Mouse (Mus musculus) heart, adult 8-10 months (tissue): ENCODE results near the gene Mfsd14a. TPM values are rescaled to one million over a fixed set of nuclear protein-coding genes. Genes with fewer than 3 reads are reported as not detected.

Experiments used
- DNase-seq: peaks from one replicate; pipeline ENCODE4 v3.0.0; 2022; ENCODE audit warnings: low spot score
- total RNA-seq, 4 experiments: library from RNA; stranded (reverse); gene quantifications; 2 replicates each; pipeline ENCODE4 v1.2.4; 2022

The Mfsd14a gene
- total RNA-seq, 4 experiments from 2014 or later = 13.5 to 16.7 (median 15.5) TPM

DNA sequence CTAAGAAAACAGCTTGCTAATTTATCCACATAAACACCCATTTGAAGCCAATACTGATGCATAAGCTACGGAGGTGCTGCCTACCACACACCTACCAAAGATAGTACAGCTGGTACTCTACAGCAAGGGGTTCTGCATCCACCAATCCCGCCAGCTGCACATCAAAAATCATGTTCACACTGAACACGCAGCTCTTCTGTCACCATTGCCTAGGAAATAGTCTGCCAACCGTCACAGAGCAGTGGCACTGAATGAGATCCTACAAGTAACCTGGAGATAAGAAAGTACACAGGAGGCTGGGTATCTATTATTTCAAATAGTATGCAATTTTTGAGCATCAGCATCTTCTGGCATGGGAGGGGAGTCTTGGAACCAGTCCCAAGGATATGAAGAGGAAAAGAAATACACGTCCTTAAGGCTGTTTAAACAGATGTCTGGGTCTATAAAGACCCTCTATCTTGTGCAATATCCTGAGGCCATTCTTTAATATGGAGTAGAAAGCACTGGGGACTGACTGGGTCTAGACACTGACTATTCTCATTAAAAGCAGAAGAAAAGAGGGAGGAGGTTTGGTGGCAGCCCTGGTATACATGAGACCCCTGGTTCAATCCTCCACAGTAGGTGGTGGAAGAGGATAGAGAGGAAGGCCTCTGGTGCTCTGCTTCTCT lies 9.1 kb downstream of the Mfsd14a start:
- DNase-seq = no peak

DNA sequence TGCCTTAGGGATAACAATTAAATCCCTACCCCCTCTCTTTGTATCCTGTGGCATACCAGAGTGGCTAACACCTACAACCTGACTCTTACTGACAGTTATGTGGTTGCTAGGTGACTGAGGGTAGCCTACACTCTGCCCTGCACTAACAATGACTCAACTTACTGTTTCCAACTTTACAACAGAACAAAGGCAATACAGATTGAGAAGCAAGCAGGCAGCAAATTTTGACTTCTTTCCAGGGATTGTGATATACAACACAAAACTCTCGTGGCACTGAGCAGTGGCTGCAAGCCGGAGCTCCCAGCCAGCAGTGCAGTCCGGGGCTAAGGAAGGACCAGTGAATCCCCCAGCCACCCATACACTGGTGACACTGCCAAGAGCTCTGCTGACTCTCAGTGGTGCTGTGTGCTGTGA lies 10.4 kb downstream of the Mfsd14a start:
- DNase-seq = no peak

DNA sequence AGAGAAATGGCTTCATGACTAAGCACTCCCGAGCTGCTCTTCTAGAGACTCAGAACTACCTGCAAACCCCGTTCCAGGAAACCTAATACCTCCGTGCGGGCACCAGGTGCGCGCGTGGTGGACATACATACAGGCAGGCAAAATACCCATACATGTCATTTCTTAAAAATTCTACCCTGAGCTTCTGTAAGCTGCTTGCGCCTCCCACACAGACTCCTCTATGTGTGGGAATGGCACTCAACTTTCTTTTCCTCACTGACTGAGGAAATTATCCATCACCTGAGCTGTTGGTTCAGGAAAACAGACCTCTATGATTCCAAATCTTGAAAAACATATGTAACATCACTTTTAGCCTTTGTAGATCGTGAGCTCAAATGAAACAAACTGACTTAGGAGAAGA lies 11.8 kb downstream of the Mfsd14a start:
- no peak for DNase-seq

DNA sequence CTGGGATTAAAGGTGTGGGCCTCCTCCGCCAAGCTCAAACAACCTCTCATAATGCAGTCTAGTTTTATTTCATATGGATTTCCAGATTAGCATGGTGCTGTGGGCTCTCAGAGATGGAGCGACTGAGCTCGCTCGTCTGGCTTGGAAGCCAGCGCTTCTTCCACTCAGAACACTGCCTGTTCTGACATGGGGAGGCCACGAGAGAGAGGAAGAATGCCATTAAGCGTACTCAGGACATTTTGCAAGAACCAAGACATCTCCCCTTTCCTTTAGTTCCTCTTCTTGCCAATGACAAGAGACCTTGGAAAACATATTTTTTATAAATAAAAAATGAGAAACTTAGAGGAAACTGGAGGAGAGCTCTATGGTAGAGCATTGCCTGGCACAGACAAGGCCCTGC lies 13.7 kb downstream of the Mfsd14a start:
- no peak for DNase-seq

DNA sequence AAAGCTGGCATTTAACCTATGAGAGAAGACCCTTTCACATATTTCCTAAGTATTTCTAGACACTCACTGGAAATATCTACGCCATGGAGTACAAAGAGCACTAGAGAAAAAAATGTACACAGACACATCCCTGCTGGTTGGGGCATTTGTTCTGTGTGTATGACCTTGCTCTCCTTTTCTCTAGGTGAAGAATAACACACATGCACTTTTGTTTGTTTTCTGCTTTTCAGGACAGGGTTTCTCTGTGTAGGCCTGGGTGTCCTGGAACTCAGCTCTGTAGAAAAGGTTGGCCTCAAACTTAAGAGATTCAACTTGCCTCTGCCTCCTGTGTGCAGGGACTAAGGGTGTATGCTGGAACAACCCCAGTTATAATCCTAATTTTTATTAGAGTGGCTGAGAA lies 16.1 kb downstream of the Mfsd14a start:
- DNase-seq = no peak

DNA sequence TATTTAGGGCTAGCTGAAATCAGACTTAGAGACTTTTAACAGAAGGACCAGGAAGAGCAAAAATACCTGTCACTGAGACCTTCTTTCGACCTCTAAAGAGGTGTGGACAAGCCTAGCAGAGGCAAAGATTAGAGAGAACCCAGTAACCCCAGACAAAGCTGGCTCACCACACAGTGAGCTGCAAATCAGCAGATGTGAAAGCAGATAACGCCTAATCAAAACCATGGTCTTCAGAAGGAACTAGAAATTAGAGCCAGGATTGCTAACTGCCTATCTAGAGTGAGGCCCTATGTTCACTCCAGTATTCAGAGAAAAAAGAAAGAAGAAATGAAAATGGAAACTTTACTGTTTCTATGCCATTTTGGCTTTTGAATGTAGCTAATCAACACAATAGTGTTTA lies 20.1 kb downstream of the Mfsd14a start:
- DNase-seq = no peak

DNA sequence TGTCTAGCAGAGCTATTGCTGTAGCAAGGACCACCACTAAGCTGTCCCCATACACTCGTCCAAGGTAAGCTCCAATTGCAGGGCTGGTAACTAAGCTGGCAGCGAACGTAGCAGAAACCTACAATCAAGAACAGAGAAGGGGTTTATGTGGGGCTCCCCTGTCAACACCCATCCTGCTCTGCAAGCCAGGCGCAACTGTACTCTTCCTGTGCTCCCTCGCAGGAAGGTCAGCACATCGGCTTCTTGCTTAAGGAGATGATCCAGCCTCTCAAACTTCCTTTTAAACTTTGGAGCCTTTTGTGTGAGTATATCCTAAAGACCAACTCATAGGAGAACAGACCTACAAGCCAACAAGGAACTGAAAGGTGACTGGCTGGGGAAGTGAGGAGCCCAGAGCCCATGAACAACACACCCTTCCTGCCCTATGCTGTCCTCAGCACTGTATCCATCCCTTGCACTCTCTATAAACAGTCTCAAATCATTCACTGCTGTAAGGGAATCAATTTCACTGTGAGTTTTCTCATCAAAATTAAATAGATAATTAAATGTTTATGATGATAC lies 20.6 kb downstream of the Mfsd14a start:
- peak; percentile 19 for DNase-seq

DNA sequence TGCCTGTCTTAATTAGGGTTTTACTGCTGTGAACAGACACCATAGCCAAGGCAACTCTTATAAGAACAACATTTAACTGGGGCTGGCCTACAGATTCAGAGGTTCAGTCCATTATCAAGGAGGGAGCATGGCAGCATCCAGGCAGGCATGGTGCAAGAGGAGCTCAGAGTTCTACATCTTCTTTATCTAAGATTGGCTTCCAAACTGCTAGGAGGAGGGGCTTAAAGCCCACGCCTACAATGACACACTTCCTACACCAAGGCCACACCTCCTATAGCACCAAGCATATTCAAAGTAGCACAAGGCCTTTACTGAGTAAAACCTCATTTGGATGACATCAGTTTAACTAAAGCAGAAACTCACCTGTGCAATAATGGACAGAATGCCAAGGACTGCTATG lies 22.5 kb downstream of the Mfsd14a start:
- DNase-seq = no peak

DNA sequence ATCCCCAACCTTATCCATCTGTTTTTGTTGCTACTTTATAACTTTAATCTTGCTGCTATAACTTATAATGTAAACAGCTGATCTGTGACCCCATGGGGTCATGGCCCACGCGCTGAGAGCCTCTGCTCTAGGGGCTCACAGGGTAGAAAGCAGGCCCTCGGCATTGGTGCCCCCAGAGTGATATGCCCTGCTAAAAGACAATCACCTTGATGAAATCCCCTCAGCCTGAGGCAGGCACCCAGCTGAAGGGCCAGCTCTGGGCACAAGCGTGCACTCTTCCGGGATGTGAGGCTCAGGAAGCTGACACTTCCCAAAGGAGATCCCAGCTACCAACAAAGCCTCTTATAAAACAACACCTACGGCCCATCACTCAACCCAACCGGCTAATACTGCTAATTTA lies 23.9 kb downstream of the Mfsd14a start:
- DNase-seq = no peak

DNA sequence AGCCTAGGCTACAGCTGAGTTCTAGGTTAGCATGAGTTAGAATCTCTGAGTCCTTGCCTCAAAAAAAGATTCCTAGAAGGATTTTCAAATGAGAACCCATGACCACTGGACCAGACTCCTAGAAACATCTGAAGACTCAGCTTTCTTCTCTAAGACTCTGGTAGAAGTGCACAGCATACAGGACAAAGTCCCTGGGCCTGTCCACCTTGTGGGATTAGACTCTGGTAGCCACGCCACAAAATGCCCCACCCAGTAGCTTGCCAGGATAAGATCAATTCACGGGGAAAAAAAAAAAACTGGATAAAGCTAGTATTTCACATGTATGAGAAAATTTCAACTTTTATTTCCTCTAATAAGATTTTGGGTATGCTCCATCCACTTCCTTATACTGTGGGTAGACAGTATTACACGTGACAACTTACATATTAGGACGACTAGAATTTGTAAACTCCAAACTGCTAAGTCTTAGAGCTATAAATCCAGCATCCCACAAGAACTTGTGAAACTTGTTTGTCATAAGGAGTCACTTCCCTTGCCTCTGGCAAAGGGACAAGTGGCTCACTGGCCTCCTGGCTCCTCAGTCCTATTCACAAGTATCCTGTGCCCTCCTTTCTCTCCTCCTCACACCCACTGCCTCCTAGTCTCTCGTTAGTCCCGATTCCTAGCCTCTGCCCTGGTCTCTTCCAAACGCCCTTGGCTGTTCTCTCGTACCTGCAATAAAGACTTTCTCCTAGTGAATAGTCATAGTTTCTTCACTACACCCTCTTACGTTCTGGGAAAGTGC lies 24.6 kb downstream of the Mfsd14a start:
- no peak for DNase-seq

DNA sequence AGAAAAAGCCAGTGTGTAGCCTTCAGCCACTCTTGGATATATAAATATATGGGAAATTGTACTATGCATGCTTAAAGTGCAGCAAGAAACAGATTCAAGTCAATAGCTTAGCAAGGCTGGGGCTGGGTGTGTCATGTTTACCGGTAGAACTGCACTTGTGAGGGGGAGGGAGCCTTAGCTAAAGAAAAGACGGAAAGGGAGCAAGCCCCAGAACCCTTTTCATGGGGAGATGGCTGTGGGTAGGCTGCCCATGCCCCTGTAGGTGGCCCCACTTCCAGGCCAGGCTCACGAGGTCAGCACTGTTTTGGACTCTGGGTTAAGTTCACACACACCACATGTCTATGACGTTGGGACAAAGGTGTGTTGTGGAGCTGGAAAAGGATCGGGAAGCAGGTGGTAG lies 26.7 kb downstream of the Mfsd14a start:
- no peak for DNase-seq

DNA sequence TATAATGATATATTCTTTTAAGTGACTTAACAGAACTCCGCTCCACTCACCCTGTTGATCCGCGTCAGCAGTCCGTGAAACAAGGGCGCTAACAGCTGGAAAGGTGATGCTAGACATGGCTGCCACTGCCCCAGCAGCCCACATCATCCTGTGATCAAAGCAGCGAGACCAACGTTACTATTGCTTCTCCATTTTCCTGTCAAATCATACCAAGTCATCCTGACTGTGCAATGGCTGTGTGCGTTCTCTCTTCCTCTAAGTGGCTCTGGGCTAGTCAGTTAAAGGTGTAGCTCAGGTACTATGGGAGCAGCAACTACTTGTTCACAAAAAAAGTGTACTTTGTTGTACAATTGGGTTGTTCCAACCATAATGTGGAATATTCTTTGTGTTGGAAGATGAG lies 27.6 kb downstream of the Mfsd14a start:
- no peak for DNase-seq

DNA sequence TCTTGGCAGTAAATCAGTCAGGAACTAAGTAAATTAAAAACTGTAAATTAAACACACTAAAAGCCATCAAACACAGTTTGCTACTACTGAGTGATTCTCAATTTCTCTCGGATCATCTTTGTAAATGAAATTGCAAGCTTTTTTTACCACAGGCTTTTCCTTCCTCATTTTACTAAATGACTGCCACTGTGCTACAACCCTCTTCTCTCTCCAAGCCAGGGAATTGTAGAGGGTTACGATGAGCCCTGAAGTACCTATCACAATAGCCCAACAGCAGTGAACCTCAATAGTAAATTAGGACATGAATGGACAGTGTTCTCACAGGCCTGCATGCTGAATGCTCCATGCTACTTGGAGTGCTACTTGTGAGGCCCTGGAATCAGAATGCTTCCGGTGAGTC lies 28.4 kb downstream of the Mfsd14a start:
- DNase-seq = no peak

DNA sequence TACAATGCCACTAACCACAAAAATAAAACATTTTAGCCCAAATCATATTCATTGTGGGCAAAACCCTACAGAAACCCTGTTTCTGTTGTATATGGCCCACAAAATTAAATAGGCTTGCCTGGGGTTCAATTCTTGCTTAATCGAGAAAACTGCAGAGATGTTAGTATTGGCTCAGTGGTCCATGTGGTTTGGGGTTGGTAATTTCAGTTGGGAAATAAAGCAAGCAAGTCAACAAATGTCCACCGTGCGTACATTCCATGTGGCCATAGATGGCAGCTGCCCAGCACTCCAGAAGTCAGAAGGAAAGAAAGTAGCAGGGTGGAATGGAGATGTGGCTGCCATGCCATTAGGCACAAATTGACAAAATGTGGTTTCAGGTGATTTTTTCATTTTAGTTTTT lies 29.5 kb downstream of the Mfsd14a start:
- DNase-seq = no peak

DNA sequence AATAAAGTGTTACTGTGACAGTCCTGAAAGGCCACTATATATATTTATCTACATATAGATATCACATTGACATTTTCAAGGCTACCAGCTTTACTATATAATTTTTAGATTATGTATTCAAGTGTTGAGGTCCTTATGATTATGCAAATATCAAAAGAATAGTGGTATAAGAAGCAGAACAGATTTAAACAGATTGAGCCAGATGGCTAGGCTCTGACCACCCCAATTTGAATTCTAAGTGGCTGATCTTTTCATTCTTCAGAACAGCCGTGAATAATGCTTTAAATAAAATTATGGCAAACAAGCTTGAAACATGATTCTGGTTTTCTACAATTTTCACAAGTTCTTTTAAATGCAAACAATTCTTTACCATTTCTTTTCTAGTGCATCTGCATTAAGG lies 31.0 kb downstream of the Mfsd14a start:
- DNase-seq = no peak

DNA sequence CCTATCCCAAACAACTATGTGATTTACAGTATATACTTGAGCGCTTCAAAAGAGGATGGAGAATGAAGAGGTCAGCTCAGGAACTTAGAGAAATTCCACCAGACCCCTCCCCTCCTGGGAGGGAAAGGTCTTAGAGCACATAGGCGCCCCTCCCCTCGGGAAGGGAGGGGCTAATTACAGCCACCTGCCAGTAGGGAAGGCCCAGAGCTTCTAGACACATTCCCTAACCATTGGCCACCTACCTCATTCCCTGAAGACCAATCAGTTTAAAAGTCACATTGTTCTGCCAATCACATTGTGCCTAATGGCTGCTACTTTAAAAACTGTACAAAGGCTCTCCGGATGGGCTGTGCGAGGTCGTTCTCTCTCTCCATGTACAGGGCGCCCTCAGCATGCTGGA lies 39.8 kb downstream of the Mfsd14a start:
- DNase-seq = no peak

DNA sequence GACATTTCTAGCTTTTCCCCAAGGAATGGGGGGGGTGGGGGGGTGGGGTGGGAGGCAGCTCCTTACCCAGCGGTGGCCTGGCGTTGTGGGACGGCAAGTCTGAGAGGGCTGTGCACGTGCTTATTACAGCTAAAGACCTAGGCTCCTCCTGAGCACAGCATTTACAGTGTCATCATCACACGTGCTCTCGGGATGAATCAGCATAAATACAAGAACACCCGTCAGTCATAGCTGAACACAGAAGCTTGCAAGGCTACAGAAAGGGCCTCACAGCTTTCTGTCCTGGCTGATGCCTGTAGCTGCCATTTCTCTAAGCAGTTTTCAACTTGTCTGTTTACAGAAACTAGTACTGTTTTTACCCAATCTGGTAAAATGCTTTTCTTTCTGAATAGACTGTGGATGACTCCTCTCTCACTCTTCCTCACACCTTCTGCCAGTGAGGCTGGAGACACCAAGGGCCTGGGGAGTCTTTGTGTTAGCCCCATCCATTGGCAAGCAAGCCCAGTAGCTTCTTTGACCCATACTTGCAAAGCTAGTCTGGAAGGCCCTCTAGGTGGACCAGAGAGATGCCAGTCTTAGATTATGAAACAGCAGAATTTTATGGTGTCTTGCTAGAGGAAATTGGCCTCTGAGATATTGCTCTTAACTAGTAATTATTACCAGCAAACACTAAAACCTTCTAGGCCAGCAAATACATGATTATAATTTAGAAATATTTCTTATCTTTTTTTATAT lies 41.7 kb downstream of the Mfsd14a start:
- DNase-seq = no peak

DNA sequence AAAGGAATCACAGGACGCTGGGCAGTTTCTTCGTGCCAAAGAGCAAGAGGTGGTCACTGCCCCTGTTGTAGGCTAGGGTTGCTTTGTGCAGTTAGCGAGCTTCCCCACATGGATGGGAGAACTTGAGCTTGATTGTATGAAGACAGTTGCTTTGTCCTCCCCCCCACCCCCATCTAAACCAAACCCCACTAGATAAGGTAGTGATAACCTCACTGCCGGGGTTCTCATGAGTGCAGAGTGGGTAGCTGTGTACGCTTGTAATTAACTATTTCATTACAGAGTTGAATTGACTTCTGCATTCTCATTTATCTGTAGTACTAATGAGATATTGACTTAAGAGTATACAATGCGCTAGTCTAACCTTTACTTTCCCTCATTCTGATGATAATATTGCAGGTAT lies 43.6 kb downstream of the Mfsd14a start:
- no peak for DNase-seq

DNA sequence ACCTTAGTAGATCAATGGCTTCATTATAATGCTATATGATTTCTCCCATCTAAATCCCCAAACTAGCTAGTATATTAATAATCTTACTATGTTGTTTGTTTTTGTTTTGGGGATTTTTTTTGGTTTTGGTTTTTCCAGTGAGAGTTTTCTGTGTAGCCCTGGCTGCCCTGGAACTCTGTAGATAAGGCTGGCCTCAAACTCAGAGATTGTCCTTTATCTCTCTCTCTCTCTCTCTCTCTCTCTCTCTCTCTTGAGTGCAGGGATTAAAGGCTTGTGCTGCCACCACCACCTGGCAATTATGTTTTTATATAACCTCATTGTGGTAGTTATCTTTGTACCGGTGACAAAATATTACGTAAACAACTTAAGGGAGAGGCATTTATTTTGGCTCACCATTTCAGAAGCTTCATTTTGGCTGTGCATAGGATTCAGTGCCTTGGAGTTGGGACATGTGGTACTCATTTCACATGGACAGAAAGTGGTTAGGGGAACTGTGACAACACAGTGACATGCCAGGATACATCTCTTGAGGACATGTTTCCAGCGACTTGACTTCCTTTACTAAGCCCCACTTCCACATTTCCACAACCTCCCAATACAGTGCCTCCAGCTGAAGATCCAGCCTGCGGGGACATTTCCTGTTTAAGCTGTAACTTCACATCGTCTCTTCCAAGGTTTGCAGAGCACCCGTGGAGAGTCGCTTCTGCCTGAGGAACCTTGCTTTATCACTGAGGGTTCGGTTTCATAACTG lies 47.0 kb downstream of the Mfsd14a start:
- no peak for DNase-seq

DNA sequence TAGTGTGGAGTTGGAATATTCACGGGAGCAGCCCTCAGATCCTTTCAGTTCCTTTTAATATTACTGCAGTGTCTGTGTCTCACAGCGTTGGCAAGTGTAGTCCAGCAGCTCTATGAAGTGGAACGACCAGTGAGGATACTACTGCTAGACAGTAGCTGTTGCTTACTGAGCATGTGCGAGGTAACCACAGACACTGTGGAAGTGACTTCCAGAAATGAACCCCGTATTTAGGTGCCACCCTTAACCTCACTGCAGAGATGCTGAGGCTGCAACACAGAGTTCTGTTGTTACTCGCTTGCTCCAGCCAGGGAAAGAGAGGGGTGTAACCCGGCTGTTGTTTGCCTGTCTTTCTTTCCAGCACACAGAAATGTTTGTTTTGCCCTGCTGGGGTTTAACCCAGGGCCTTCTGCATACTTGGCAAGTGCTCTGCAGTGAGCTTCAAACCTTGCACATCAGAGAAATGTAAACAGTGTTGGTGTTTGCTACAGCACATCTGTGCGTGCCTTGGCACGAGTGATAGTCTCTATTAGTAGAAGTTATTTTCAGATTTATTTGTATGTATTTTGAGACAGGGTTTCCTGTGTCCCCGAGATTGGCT lies 48.1 kb downstream of the Mfsd14a start, which contains the start of gene Trmt13:
TSS of gene Trmt13 (minus strand) at position 293 of the 598 bp plus-strand sequence.
- no peak for DNase-seq

DNA sequence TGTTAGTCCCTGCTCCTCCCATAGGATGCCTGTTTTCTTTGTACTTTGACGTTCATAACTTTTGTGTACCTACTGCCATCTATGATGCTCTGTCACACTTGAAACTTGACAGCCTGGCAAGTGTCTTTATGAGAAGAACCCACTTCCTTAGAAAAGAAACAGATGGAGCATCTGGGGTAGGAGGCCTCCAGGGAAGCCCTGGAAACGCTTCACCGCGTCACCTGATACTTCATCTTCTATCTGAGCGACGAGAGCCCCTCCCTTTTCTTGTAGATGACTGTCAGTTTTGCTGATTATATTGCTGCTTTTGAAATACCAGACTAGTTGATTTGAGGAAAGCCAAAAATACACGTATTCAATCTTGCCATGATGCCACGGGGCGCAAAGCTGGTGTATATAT lies 57.9 kb downstream of the Mfsd14a start:
- no peak for DNase-seq
